Mouse (Mus musculus): Measurements from ENCODE around the gene Faah.

The Faah gene

GRCm38 (mm10) chr4:116000671-116001070 lies 17.1 kb downstream of the Faah start:
- no peak for DNase-seq

GRCm38 (mm10) chr4:115996729-115997128 lies 21.0 kb downstream of the Faah start:
- no peak for DNase-seq

GRCm38 (mm10) chr4:115995376-115995730 lies 22.4 kb downstream of the Faah start:
- DNase-seq, result no peak

GRCm38 (mm10) chr4:115994662-115995375 lies 22.9 kb downstream of the Faah start:
- DNase-seq, result no peak

GRCm38 (mm10) chr4:115989382-115989781 lies 28.3 kb downstream of the Faah start:
- no peak for DNase-seq

GRCm38 (mm10) chr4:115987858-115988530 lies 29.7 kb downstream of the Faah start:
- no peak for DNase-seq

- DNase-seq, result no peak
Observed at GRCm38 (mm10) chr4:115987436-115987835, 30.3 kb downstream of the Faah start.

- no peak for DNase-seq
Observed at GRCm38 (mm10) chr4:115984967-115985366, 32.8 kb downstream of the Faah start.

GRCm38 (mm10) chr4:115984111-115984510 lies 33.6 kb downstream of the Faah start:
- peak; percentile 83 for DNase-seq

- DNase-seq, result peak; percentile 68
Observed at GRCm38 (mm10) chr4:115980676-115981075, 37.0 kb downstream of the Faah start.

- DNase-seq, result no peak
Observed at GRCm38 (mm10) chr4:115979437-115979836, 38.3 kb downstream of the Faah start.

- DNase-seq, result no peak
Observed at GRCm38 (mm10) chr4:115978911-115979310, 38.8 kb downstream of the Faah start.

- no peak for DNase-seq
Observed at GRCm38 (mm10) chr4:115972543-115972942, 45.2 kb downstream of the Faah start.

GRCm38 (mm10) chr4:115964446-115964845 lies 53.3 kb downstream of the Faah start:
- DNase-seq, result no peak

- no peak for DNase-seq
Observed at GRCm38 (mm10) chr4:115963751-115964150, 54.0 kb downstream of the Faah start.

- no peak for DNase-seq
Observed at GRCm38 (mm10) chr4:115962671-115963412, 54.9 kb downstream of the Faah start.

- DNase-seq, result no peak
Observed at GRCm38 (mm10) chr4:115961991-115962390, 55.7 kb downstream of the Faah start.

- no peak for DNase-seq
Observed at GRCm38 (mm10) chr4:115959546-115959945, 58.2 kb downstream of the Faah start.

GRCm38 (mm10) chr4:115955494-115955775 lies 62.3 kb downstream of the Faah start:
- DNase-seq, result no peak

GRCm38 (mm10) chr4:115954656-115955493 lies 62.9 kb downstream of the Faah start:
- DNase-seq, result no peak

GRCm38 (mm10) chr4:115953559-115953958 lies 64.2 kb downstream of the Faah start:
- DNase-seq, result no peak

- DNase-seq, result peak; percentile 44
Observed at GRCm38 (mm10) chr4:115952758-115953157, 65.0 kb downstream of the Faah start.

- DNase-seq, result no peak
Observed at GRCm38 (mm10) chr4:115943669-115944314, 73.9 kb downstream of the Faah start.
